In genomic region chr15:12337030-12337778, GRCm38 (mm10) we compare ENCODE assay signal across 30 mouse cellular contexts. TPM values are rescaled to one million over a fixed set of nuclear protein-coding genes. Genes with fewer than 3 reads are reported as not detected.
DNase-seq lines count a peak whose midpoint lies in the region; ATAC-seq and TF ChIP-seq lines count a peak whose summit lies in the region.
"Had no signal": no experiment of that assay in that cellular context is flagged by ENCODE, and none has a peak within 500 bp of the region (broad histone marks: within the 10 kb centered on the region; RNA-seq: fewer than 3 reads in every experiment).

No protein-coding gene starts in this region.

- H3K4me2 ChIP-seq in liver, embryonic 13.5 days: peak overlapping the region; percentile 25; the same call in 1 of the 2 replicates
- H3K4me2 ChIP-seq: heart, embryonic 13.5 days; intestine, embryonic 15.5 days; limb, embryonic 13.5 days; lung, embryonic 14.5 days; midbrain, embryonic 12.5 days; neural tube, embryonic 15.5 days had no signal

- H3K4me3 ChIP-seq in heart, embryonic 10.5 days: no peak overlapping the region
- H3K4me3 ChIP-seq in layer of hippocampus, adult 2 months: no peak overlapping the region
- H3K4me3 ChIP-seq in liver, embryonic 13.5 days (replicated peaks): no peak overlapping the region
- H3K4me3 ChIP-seq: forebrain, embryonic 10.5 days; heart, embryonic 13.5 days; hindbrain, embryonic 10.5 days; intestine, embryonic 15.5 days; limb, embryonic 13.5 days; midbrain, embryonic 12.5 days; neural tube, embryonic 15.5 days had no signal

- peaks cover 23% of the 10 kb centered on the region for H3K4me1 ChIP-seq in heart, embryonic 10.5 days
- H3K4me1 ChIP-seq in liver, embryonic 13.5 days (replicated peaks): peaks cover 87% of the 10 kb centered on the region

- peak; percentile 27 for ATAC-seq in liver, embryonic 13.5 days (ENCODE audit: low read depth)
- peak; percentile 76 for ATAC-seq in megakaryocyte-erythroid progenitor cell, adult 5-6 weeks (replicated peaks; ENCODE audit: low FRiP score, low TSS enrichment, poor library complexity, severe bottlenecking)
- ATAC-seq: forebrain, postnatal 0 days; hindbrain, embryonic 16.5 days; intestine, embryonic 15.5 days had no signal

- H3K9me3 ChIP-seq in heart, embryonic 10.5 days: no peaks in the 10 kb centered on the region
- H3K9me3 ChIP-seq in liver, embryonic 13.5 days (replicated peaks): no peaks in the 10 kb centered on the region
- H3K9me3 ChIP-seq: forebrain, embryonic 10.5 days; heart, embryonic 13.5 days; hindbrain, embryonic 10.5 days; intestine, embryonic 15.5 days; limb, embryonic 13.5 days; midbrain, embryonic 12.5 days; neural tube, embryonic 15.5 days had no signal

- H3K36me3 ChIP-seq in heart, embryonic 10.5 days: peaks cover 8% of the 10 kb centered on the region
- 0 out of 2 replicates have a peak, but pooled peaks cover 5% of the 10 kb centered on the region for H3K36me3 ChIP-seq in liver, embryonic 13.5 days
- H3K36me3 ChIP-seq: intestine, embryonic 15.5 days; midbrain, embryonic 12.5 days; neural tube, embryonic 15.5 days had no signal

- TF ChIP-seq CTCF in layer of hippocampus, adult 2 months (conservative IDR thresholded peaks at IDR 0.05): 0 out of 2 replicates have a peak, but pooled peaks have one; percentile 6

- 73% methylated on average over 4 of the region's 4 CpGs for WGBS in heart, embryonic 10.5 days
- WGBS in liver, embryonic 13.5 days (ENCODE audit: insufficient replicate concordance): 40% methylated on average over 4 of the region's 4 CpGs

- no peaks in the 10 kb centered on the region for H3K27me3 ChIP-seq in heart, embryonic 10.5 days (ENCODE audit: insufficient read depth, poor library complexity, severe bottlenecking)
- H3K27me3 ChIP-seq in liver, embryonic 13.5 days: no peaks in the 10 kb centered on the region
- H3K27me3 ChIP-seq: heart, embryonic 13.5 days; intestine, embryonic 15.5 days; limb, embryonic 13.5 days; midbrain, embryonic 12.5 days; neural tube, embryonic 15.5 days had no signal

- H3K27ac ChIP-seq in heart, embryonic 10.5 days: no peak overlapping the region
- H3K27ac ChIP-seq in layer of hippocampus, adult 2 months: no peak overlapping the region
- peak overlapping the region; percentile 73 for H3K27ac ChIP-seq in liver, embryonic 13.5 days
- H3K27ac ChIP-seq: forebrain, embryonic 10.5 days; hindbrain, embryonic 10.5 days; intestine, embryonic 15.5 days; limb, embryonic 13.5 days; macrophage; midbrain, embryonic 12.5 days; neural tube, embryonic 15.5 days; stomach, postnatal 0 days had no signal

- DNase-seq in heart, adult 11 months: peak; percentile 87
- DNase-seq in heart, embryonic 10.5 days (ENCODE audit: low spot score): no peak
- DNase-seq in layer of hippocampus, adult 2 months (ENCODE audit: low spot score in 2 of 2): no peak
- no peak for DNase-seq in layer of hippocampus, adult 9-10 months (ENCODE audit: low spot score)
- DNase-seq in liver, embryonic 13.5 days: peak; percentile 52
- DNase-seq in adrenal gland, postnatal 36 days: no peak
- DNase-seq in urinary bladder, postnatal 14 days (ENCODE audit: low spot score): no peak
- DNase-seq: adrenal gland, postnatal 25 days; cerebellum, adult 11 months; cerebellum, adult 9-11 months; forebrain, postnatal 0 days; gastrocnemius, postnatal 36 days; kidney, adult 8-10 months; kidney, postnatal 14 days; lung, embryonic 14.5 days; thymus, adult 2 months; thymus, postnatal 4 days had no signal

- no peak overlapping the region for H3K9ac ChIP-seq in liver, embryonic 13.5 days
- H3K9ac ChIP-seq: forebrain, postnatal 0 days; heart, embryonic 13.5 days; intestine, embryonic 15.5 days; limb, embryonic 13.5 days; lung, embryonic 14.5 days; midbrain, embryonic 12.5 days; neural tube, embryonic 15.5 days had no signal

RNA-seq across cellular contexts. Expression of gene 1810049J17Rik, which starts 15.5 kb away (rescaled TPM):
- not detected in 2 replicates for polyA plus RNA-seq in heart, embryonic 10.5 days (2016; fragmentation: Nextera tagmentation; extraction: Ambion mirVana)
- 1 to 10 TPM in 1 of 2 experiments, under 1 TPM in 1; 0.95 to 1.2 TPM for total RNA-seq in layer of hippocampus, adult 2 months (2021)
- 0.29 and 1.7 TPM in 2 replicates for polyA plus RNA-seq in liver, embryonic 13.5 days (2015; fragmentation: Nextera tagmentation; extraction: Ambion mirVana)
- not detected in 2 replicates for total RNA-seq in megakaryocyte-erythroid progenitor cell, adult 5-6 weeks (2014; fragmentation: Nextera tagmentation)
- total RNA-seq in megakaryocyte-erythroid progenitor cell, adult 5-6 weeks (2017): 1.0 TPM in 1 of 2 replicates, not detected in the other
- 1 to 10 TPM in 1 of 2 experiments, under 1 TPM in 1; 0.92 to 1.3 TPM for total RNA-seq in adrenal gland, postnatal 36 days (2021)
- total RNA-seq: adrenal gland, postnatal 25 days; forebrain, postnatal 0 days; gastrocnemius, postnatal 36 days had no signal
- polyA plus RNA-seq: cortical plate, adult 2 months; embryonic facial prominence, embryonic 11.5 days; forebrain, embryonic 10.5 days; neural tube, embryonic 15.5 days; thymus, adult 2 months had no signal

RNA-seq across cellular contexts. Expression of gene Golph3, which starts 16.0 kb away (rescaled TPM):
- 64.5 and 73.9 TPM in 2 replicates for polyA plus RNA-seq in heart, embryonic 10.5 days (2016; fragmentation: Nextera tagmentation; extraction: Ambion mirVana)
- 10 to 100 TPM; 91.3 to 94.5 TPM for total RNA-seq in layer of hippocampus, adult 2 months (2021)
- 51.6 and 66.2 TPM in 2 replicates for polyA plus RNA-seq in liver, embryonic 13.5 days (2015; fragmentation: Nextera tagmentation; extraction: Ambion mirVana)
- total RNA-seq in megakaryocyte-erythroid progenitor cell, adult 5-6 weeks (2014; fragmentation: Nextera tagmentation): 85.5 and 86.5 TPM in 2 replicates
- total RNA-seq in megakaryocyte-erythroid progenitor cell, adult 5-6 weeks (2017): 126 and 132 TPM in 2 replicates
- total RNA-seq in adrenal gland, postnatal 36 days (2021): 100 to 1,000 TPM; 138 to 153 TPM

Comparison
In these comparisons a context has a peak if more than half of its experiments do, and no peak if none do; other contexts are left out.
1. DNase-seq: peak in heart, adult 11 months (single experiment) and liver, embryonic 13.5 days (single experiment); none in heart, embryonic 10.5 days (single experiment), layer of hippocampus, adult 2 months (0 of 2), layer of hippocampus, adult 9-10 months (single experiment), adrenal gland, postnatal 36 days (0 of 2) and urinary bladder, postnatal 14 days (single experiment).